Mouse (Mus musculus): ENCODE results near the gene Sez6l. TPM values are rescaled to one million over a fixed set of nuclear protein-coding genes. Genes with fewer than 3 reads are reported as not detected.

The Sez6l gene
- polyA plus RNA-seq, 1 experiment from 2014 or later = 0.82 TPM

DNA sequence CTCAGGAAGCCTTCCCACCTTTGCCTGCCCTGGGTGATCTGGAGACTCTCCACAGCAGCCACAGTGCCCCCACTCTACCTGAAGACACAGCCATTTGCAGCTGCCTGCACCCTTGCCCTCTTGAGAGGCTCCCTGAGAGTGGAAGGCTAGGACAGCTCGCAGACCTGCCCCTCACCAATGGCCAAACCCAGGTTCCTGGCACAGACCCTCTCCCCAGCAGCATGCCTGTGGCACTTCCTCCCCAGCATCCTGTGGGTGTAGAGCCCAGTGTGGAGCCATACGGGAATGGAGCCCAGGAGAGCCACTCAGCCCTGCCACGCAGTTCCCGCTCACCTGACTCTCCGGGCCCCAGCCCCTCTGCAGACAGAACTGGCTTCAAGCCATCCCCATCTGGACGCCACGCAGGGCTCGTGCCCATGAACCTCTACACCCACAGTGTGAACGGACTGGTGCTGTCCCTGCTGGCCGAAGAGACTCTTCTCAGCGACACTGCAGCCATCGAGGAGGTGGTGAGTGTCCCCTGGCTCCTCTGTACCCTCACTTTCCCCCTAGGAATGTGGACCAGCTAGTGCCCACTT lies 206.7 kb downstream of the Sez6l start:
- Histone ChIP-seq H3K9me3 (ENCODE audit: control insufficient read depth, low read length) (no peaks in the 10 kb centered on the region), H3K4me2 (ENCODE audit: low read depth, low read length) (no peak overlapping the region), H3K4me1 (ENCODE audit: control insufficient read depth, insufficient read depth, low read length) (no peaks in the 10 kb centered on the region), H3K9ac (ENCODE audit: low read depth, low read length) (no peak overlapping the region), H3K4me3 (ENCODE audit: low read depth, low read length) (no peak overlapping the region), H3K27me3 (replicated peaks; ENCODE audit: control insufficient read depth, insufficient read depth, low read length) (no peaks in the 10 kb centered on the region), H3K27ac (replicated peaks; ENCODE audit: low read depth, low read length) (no peak overlapping the region), H3K36me3 (ENCODE audit: control insufficient read depth, insufficient read depth, low read length) (peaks cover 72% of the 10 kb centered on the region)
- DNase-seq (ENCODE audit: low spot score) (no peak), ATAC-seq (ENCODE audit: low read depth) (no peak)
- 90% methylated on average over 11 of the region's 12 CpGs for WGBS

DNA sequence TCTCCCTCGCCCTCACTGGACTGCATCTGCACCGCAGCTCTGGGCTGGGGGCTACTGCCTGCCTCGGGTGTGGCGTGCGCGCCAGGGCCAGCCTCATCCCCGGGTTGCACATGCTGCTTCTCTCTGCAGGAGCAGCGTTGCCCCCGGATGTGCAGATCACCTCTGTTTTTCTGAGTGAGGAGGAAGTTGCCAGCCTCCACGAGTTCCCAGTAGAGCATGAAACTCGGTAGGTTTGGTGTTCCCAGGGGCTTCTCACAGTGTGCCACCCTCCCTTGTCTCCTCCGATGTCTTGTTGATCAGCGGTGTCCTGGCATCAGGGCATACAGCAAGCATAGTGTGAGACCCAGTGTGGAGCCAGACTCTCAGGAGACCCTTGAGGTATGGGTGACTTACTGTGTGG lies 207.7 kb downstream of the Sez6l start:
- no peak overlapping the region for H3K4me2 ChIP-seq (ENCODE audit: low read depth, low read length)
- H3K4me3 ChIP-seq (ENCODE audit: low read depth, low read length) = no peak overlapping the region
- H3K4me1 ChIP-seq (ENCODE audit: control insufficient read depth, insufficient read depth, low read length) = no peaks in the 10 kb centered on the region
- 92% methylated on average over 13 of the region's 13 CpGs for WGBS
- H3K27ac ChIP-seq (replicated peaks; ENCODE audit: low read depth, low read length) = no peak overlapping the region
- no peaks in the 10 kb centered on the region for H3K27me3 ChIP-seq (replicated peaks; ENCODE audit: control insufficient read depth, insufficient read depth, low read length)
- H3K9me3 ChIP-seq (ENCODE audit: control insufficient read depth, low read length) = no peaks in the 10 kb centered on the region
- peaks cover 74% of the 10 kb centered on the region for H3K36me3 ChIP-seq (ENCODE audit: control insufficient read depth, insufficient read depth, low read length)
- H3K9ac ChIP-seq (ENCODE audit: low read depth, low read length) = no peak overlapping the region
- ATAC-seq (ENCODE audit: low read depth) (no peak), DNase-seq (ENCODE audit: low spot score) (no peak)

Other genes starting within 250 kb of the Sez6l start
- 30.3 and 34.3 TPM in 2 replicates for gene Srrd, start 234.1 kb downstream of the Sez6l start, polyA plus RNA-seq (2014; fragmentation: Nextera tagmentation; extraction: Ambion mirVana)
- 31.1 and 31.6 TPM in 2 replicates for gene Hps4, start 234.1 kb downstream of the Sez6l start, polyA plus RNA-seq (2014; fragmentation: Nextera tagmentation; extraction: Ambion mirVana)
- 0.09 and 0.13 TPM in 2 replicates for gene Gm6583, start 221.2 kb downstream of the Sez6l start, polyA plus RNA-seq (2014; fragmentation: Nextera tagmentation; extraction: Ambion mirVana)
- 18.2 and 20.3 TPM in 2 replicates for gene Asphd2, start 182.3 kb downstream of the Sez6l start, polyA plus RNA-seq (2014; fragmentation: Nextera tagmentation; extraction: Ambion mirVana)
- gene Gm6588, start 127.8 kb downstream of the Sez6l start, polyA plus RNA-seq (2014; fragmentation: Nextera tagmentation; extraction: Ambion mirVana) = not detected in 2 replicates